Mouse (Mus musculus) heart, postnatal 10 days (tissue): Measurements from ENCODE around the gene Mab21l3. TPM values are rescaled to one million over a fixed set of nuclear protein-coding genes. Genes with fewer than 3 reads are reported as not detected.

Experiments
- DNase-seq, 2 experiments: peaks; one replicate each; pipeline ENCODE4 v3.0.0; 2021
- intact Hi-C: fragments of 180-260 bp; cut with DNase I; formaldehyde crosslinking; loops from one replicate; pipeline ENCODE4 v1.15.1; 2025
- total RNA-seq, 2 experiments: library from RNA; stranded (reverse); gene quantifications; 2 replicates each; pipeline ENCODE4 v1.2.3; 2021

Mab21l3 gene
- total RNA-seq, 2 experiments from 2014 or later, result 0.12 TPM; not detected in 1

DNA sequence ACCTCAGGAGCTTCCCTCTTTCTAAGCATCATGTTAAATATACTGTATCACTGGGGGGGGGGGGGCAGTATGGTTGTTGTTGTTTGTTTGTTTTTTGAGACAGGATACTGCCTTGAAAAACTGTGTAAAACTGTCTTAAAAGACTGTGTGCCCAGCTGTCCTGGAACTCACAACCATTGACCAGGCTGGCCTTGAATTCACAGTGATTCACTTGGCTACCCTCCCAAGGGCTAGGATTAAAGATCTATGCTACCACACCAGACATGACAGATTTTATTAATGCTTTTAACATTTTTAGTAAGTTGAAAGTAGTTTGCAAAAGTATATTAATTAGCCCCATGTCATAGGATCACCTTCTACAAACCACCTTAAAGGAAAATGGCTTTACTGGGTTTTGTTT lies 85.2 kb downstream of the Mab21l3 start:
- intact Hi-C loops, result no loop called here

More for the DNA sequence above, 85.2 kb downstream of the Mab21l3 start:
- DNase-seq, result no peak

Other genes starting within 250 kb of the Mab21l3 start
- 1,000 to 10,000 TPM in 1 of 2 experiments, 100 to 1,000 TPM in 1; 897 to 1,002 TPM for gene Atp1a1, start 244.3 kb downstream of the Mab21l3 start, total RNA-seq
- gene Slc22a15, start 75.5 kb upstream of the Mab21l3 start, total RNA-seq, result 1 to 10 TPM; 5.6 to 6.2 TPM
- gene Nhlh2, start 161.1 kb upstream of the Mab21l3 start, total RNA-seq, result not detected
- gene Casq2, start 237.5 kb upstream of the Mab21l3 start, total RNA-seq, result 1,000 to 10,000 TPM; 1,032 to 1,091 TPM